ENCODE assay signal across 10 mouse cellular contexts in genomic region chr12:102261933-102262396, GRCm38 (mm10). TPM values are rescaled to one million over a fixed set of nuclear protein-coding genes. Genes with fewer than 3 reads are reported as not detected.
DNase-seq lines count a peak whose midpoint lies in the region; ATAC-seq and TF ChIP-seq lines count a peak whose summit lies in the region.
"Had no signal": no experiment of that assay in that cellular context is flagged by ENCODE, and none has a peak within 500 bp of the region (broad histone marks: within the 10 kb centered on the region; RNA-seq: fewer than 3 reads in every experiment).

No protein-coding gene starts in this region.

- H3K79me3 ChIP-seq in C2C12 (ENCODE audit: low read depth) = no peaks in the 10 kb centered on the region

- peak overlapping the region; percentile 86 for H3K27ac ChIP-seq in intestine, postnatal 0 days (ENCODE audit: low read depth, low read length)
- 0 out of 2 replicates have a peak overlapping the region, but pooled peaks have one; percentile 9 for H3K27ac ChIP-seq in lung, embryonic 14.5 days (ENCODE audit: low read depth)

- H3K27me3 ChIP-seq in C2C12 (ENCODE audit: control insufficient read depth, insufficient read depth, insufficient read length) = no peaks in the 10 kb centered on the region
- no peaks in the 10 kb centered on the region for H3K27me3 ChIP-seq in intestine, postnatal 0 days (replicated peaks; ENCODE audit: control insufficient read depth, insufficient read depth, low read length)
- H3K27me3 ChIP-seq in lung, embryonic 14.5 days (ENCODE audit: insufficient read depth, low read length) = no peaks in the 10 kb centered on the region

- H3K4me1 ChIP-seq in intestine, postnatal 0 days (replicated peaks; ENCODE audit: control insufficient read depth, insufficient read depth, low read length) = peaks cover 15% of the 10 kb centered on the region; the same call in 1 of the 2 replicates
- peaks cover 10% of the 10 kb centered on the region for H3K4me1 ChIP-seq in lung, embryonic 14.5 days (ENCODE audit: insufficient read depth)

- no peak overlapping the region for H3K4me3 ChIP-seq in C2C12 (ENCODE audit: insufficient read depth, poor library complexity, severe bottlenecking)
- H3K4me3 ChIP-seq in intestine, postnatal 0 days (ENCODE audit: low read depth, low read length) = no peak overlapping the region
- no peak overlapping the region for H3K4me3 ChIP-seq in lung, embryonic 14.5 days (ENCODE audit: low read depth, low read length)

- 8% methylated on average over 8 of the region's 8 CpGs for WGBS in intestine, postnatal 0 days
- WGBS in lung, embryonic 14.5 days = 13% methylated on average over 8 of the region's 8 CpGs

- H3K9ac ChIP-seq in intestine, postnatal 0 days (ENCODE audit: low read depth, low read length) = no peak overlapping the region
- H3K9ac ChIP-seq in lung, embryonic 14.5 days = no peak overlapping the region

- 0 out of 2 replicates have a peak overlapping the region, but pooled peaks have one; percentile 10 for H3K4me2 ChIP-seq in intestine, postnatal 0 days (replicated peaks; ENCODE audit: low read depth)
- no peak overlapping the region for H3K4me2 ChIP-seq in lung, embryonic 14.5 days

- H3K36me3 ChIP-seq in C2C12 (ENCODE audit: control insufficient read depth, insufficient read depth) = no peaks in the 10 kb centered on the region
- H3K36me3 ChIP-seq in intestine, postnatal 0 days (ENCODE audit: control insufficient read depth, insufficient read depth) = no peaks in the 10 kb centered on the region
- H3K36me3 ChIP-seq in lung, embryonic 14.5 days (ENCODE audit: insufficient read depth) = no peaks in the 10 kb centered on the region

- no peaks in the 10 kb centered on the region for H3K9me3 ChIP-seq in intestine, postnatal 0 days (ENCODE audit: control insufficient read depth)
- H3K9me3 ChIP-seq in lung, embryonic 14.5 days (ENCODE audit: low read depth, low read length) = no peaks in the 10 kb centered on the region

- TF ChIP-seq CTCF in C2C12 (IDR thresholded peaks at IDR 0.05; ENCODE audit: control insufficient read depth, insufficient read depth, insufficient read length) = no peak
- TF ChIP-seq CTCF in intestine, postnatal 0 days (IDR thresholded peaks at IDR 0.05; ENCODE audit: low read depth) = no peak
- no peak for TF ChIP-seq CTCF in lung, embryonic 14.5 days (IDR thresholded peaks at IDR 0.05; ENCODE audit: low read depth)

- peak; percentile 96 for ATAC-seq in intestine, postnatal 0 days
- peak; percentile 79 for ATAC-seq in lung, embryonic 14.5 days (ENCODE audit: insufficient read depth)

- H3ac ChIP-seq in C2C12 (ENCODE audit: control insufficient read depth, insufficient read length, low read depth) = no peak overlapping the region

- H3K79me2 ChIP-seq in C2C12 (ENCODE audit: control insufficient read depth, insufficient read depth) = no peaks in the 10 kb centered on the region

- intact Hi-C loops in left cerebral cortex, postnatal 25 days (cut with DNase I) = loop anchor here (5.0 kb wide), 1 partner anchor 120 kb away; no protein-coding TSS in a partner anchor

- DNase-seq in NIH3T3 (ENCODE audit: low read depth) = peak; percentile 34
- DNase-seq in lung, embryonic 14.5 days = peak; percentile 78
- DNase-seq in left cerebral cortex, postnatal 25 days (ENCODE audit: low spot score in 2 of 2) = no peak
- DNase-seq in c-Kit-positive CD71-positive TER-119-positive erythroid progenitor cells, embryonic 14.5 days (ENCODE audit: low spot score) = no peak
- no peak for DNase-seq in frontal cortex, postnatal 25 days (ENCODE audit: low spot score in 2 of 2)
- DNase-seq: cerebellum, adult 11 months; right cerebral cortex, postnatal 25 days; thymus, postnatal 25 days had no signal

TF ChIP-seq in C2C12, 6 proteins besides CTCF, POLR2A, EP300 and RAD21:
- no peak for TF ChIP-seq MAX (IDR thresholded peaks at IDR 0.05)
- peak; percentile 34 for TF ChIP-seq MYOD1 (IDR thresholded peaks at IDR 0.05; ENCODE audit: control insufficient read depth, insufficient read length, low read depth)

RNA-seq across cellular contexts. Expression of gene Rin3, which starts 20.9 kb away (rescaled TPM):
- polyA plus RNA-seq in C2C12 (2012; fragmentation: generic; extraction: Trizol) = 16.7 TPM
- polyA plus RNA-seq in intestine, postnatal 0 days (2015; fragmentation: Nextera tagmentation; extraction: Ambion mirVana) = 8.8 and 10.5 TPM in 2 replicates
- 14.3 and 15.4 TPM in 2 replicates for polyA plus RNA-seq in lung, embryonic 14.5 days (2014; fragmentation: Nextera tagmentation; extraction: Ambion mirVana)
- total RNA-seq in left cerebral cortex, postnatal 25 days (2021) = 1 to 10 TPM; 2.7 to 3.1 TPM

Comparison
In these comparisons a context has a peak if more than half of its experiments do, and no peak if none do; other contexts are left out.
1. DNase-seq: peak in NIH3T3 (single experiment) and lung, embryonic 14.5 days (single experiment); none in left cerebral cortex, postnatal 25 days (0 of 2), c-Kit-positive CD71-positive TER-119-positive erythroid progenitor cells, embryonic 14.5 days (single experiment) and frontal cortex, postnatal 25 days (0 of 2).